Mouse (Mus musculus) small intestine, adult 2 months (tissue): ENCODE data around the gene Slc9a2.
"Not testable (repeated sequence)": the region's sequence is repeated elsewhere in the genome, so short reads cannot be mapped to it uniquely, and the experiment has no call there.

Source experiments
- CTCF ChIP-seq: fragments of 200-500 bp; IDR thresholded peaks from 2 replicates; pipeline ENCODE4 v1.5.1; 2012; ENCODE audit warnings: low read depth, mild to moderate bottlenecking, control low read depth, inconsistent platforms, low read length, moderate library complexity, mixed read lengths; ENCODE audit not compliant: insufficient replicate concordance, insufficient read length; ENCODE audit errors: extremely low read depth
- POLR2A ChIP-seq: fragments of 200-500 bp; IDR thresholded peaks from 2 replicates; pipeline ENCODE4 v1.6.1; 2012; ENCODE audit warnings: low read depth, mild to moderate bottlenecking, control low read depth, inconsistent platforms, low read length, moderate library complexity

GRCm38 (mm10) chr1:40738246-40738645, 57.9 kb downstream of the Slc9a2 start:
- TF ChIP-seq CTCF, POLR2A: not testable (repeated sequence)
